Comparison of ENCODE assay signal across 15 mouse cellular contexts in the genomic region with DNA sequence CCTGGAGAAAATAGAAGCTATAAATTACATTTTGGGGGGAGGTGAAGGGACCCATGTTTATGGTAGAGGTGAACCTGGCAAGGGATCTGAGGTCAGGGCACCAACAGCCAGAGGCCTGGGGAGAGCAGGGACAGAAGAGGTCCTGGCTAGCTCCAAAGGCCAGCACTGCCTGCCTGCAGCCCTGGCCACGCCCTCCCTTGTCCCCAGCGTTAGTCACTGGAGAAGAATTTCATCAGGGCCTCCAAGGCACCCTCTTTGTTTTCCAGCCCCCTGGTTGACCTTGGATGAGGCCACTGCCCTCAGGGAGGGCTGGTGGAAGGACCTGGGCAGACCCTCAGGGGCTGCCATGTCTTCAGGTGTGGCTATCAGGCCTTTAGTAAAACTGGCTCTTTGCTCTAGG. TPM values are rescaled to one million over a fixed set of nuclear protein-coding genes. Genes with fewer than 3 reads are reported as not detected.
DNase-seq lines count a peak whose midpoint lies in the region; ATAC-seq and TF ChIP-seq lines count a peak whose summit lies in the region.
"Had no signal": no experiment of that assay in that cellular context is flagged by ENCODE, and none has a peak within 500 bp of the region (broad histone marks: within the 10 kb centered on the region; RNA-seq: fewer than 3 reads in every experiment).

No protein-coding gene starts in this region.

- no peak overlapping the region for H3K4me2 ChIP-seq in lung, embryonic 14.5 days
- no peak overlapping the region for H3K4me2 ChIP-seq in heart, embryonic 11.5 days
- H3K4me2 ChIP-seq: forebrain, embryonic 13.5 days; midbrain, embryonic 12.5 days; neural tube, embryonic 13.5 days had no signal

- H3K27me3 ChIP-seq in lung, embryonic 14.5 days (ENCODE audit: insufficient read depth, low read length), result no peaks in the 10 kb centered on the region
- no peaks in the 10 kb centered on the region for H3K27me3 ChIP-seq in heart, embryonic 11.5 days (ENCODE audit: control insufficient read depth, insufficient read depth, low read length)
- H3K27me3 ChIP-seq: forebrain, embryonic 13.5 days; midbrain, embryonic 12.5 days; neural tube, embryonic 13.5 days had no signal

- H3K36me3 ChIP-seq in lung, embryonic 14.5 days (ENCODE audit: insufficient read depth), result no peaks in the 10 kb centered on the region
- no peaks in the 10 kb centered on the region for H3K36me3 ChIP-seq in heart, embryonic 11.5 days (ENCODE audit: control insufficient read depth, insufficient read depth, low read length)
- H3K36me3 ChIP-seq: midbrain, embryonic 12.5 days; neural tube, embryonic 13.5 days had no signal

- H3K9ac ChIP-seq in lung, embryonic 14.5 days, result no peak overlapping the region
- no peak overlapping the region for H3K9ac ChIP-seq in heart, embryonic 11.5 days (ENCODE audit: low read depth, low read length)
- H3K9ac ChIP-seq: forebrain, embryonic 13.5 days; liver, embryonic 14.5 days; midbrain, embryonic 12.5 days; neural tube, embryonic 13.5 days had no signal

- no peak overlapping the region for H3K27ac ChIP-seq in lung, embryonic 14.5 days (ENCODE audit: low read depth)
- peak overlapping the region; percentile 41; the same call in 1 of the 2 replicates for H3K27ac ChIP-seq in heart, embryonic 11.5 days (ENCODE audit: low read depth, low read length)
- H3K27ac ChIP-seq: forebrain, embryonic 13.5 days; liver, embryonic 14.5 days; midbrain, embryonic 12.5 days; neural tube, embryonic 13.5 days had no signal

- ATAC-seq in lung, embryonic 14.5 days (ENCODE audit: insufficient read depth), result peak; percentile 52; the same call in 1 of the 2 replicates
- ATAC-seq in heart, embryonic 11.5 days (replicated peaks; ENCODE audit: insufficient number of reproducible peaks, low FRiP score, low TSS enrichment), result 0 out of 2 replicates have a peak, but pooled peaks have one; percentile 29
- ATAC-seq: forebrain, embryonic 13.5 days had no signal

- intact Hi-C loops in left cerebral cortex, postnatal 4 days (cut with DNase I), result no loop called here

- H3K9me3 ChIP-seq in lung, embryonic 14.5 days (ENCODE audit: low read depth, low read length), result no peaks in the 10 kb centered on the region
- H3K9me3 ChIP-seq in heart, embryonic 11.5 days (replicated peaks; ENCODE audit: control insufficient read depth, low read length), result no peaks in the 10 kb centered on the region
- H3K9me3 ChIP-seq: forebrain, embryonic 13.5 days; midbrain, embryonic 12.5 days; neural tube, embryonic 13.5 days had no signal

- no peaks in the 10 kb centered on the region; the same call in 1 of the 2 replicates for H3K4me1 ChIP-seq in lung, embryonic 14.5 days (ENCODE audit: insufficient read depth)
- H3K4me1 ChIP-seq in heart, embryonic 11.5 days (ENCODE audit: control insufficient read depth, insufficient read depth, low read length), result peaks cover 26% of the 10 kb centered on the region
- H3K4me1 ChIP-seq: forebrain, embryonic 13.5 days; midbrain, embryonic 12.5 days; neural tube, embryonic 13.5 days had no signal

- no peak overlapping the region for H3K4me3 ChIP-seq in lung, embryonic 14.5 days (ENCODE audit: low read depth, low read length)
- no peak overlapping the region for H3K4me3 ChIP-seq in heart, embryonic 11.5 days (ENCODE audit: low read depth, low read length)
- H3K4me3 ChIP-seq: forebrain, embryonic 13.5 days; midbrain, embryonic 12.5 days; neural tube, embryonic 13.5 days had no signal

- WGBS in lung, embryonic 14.5 days, result 43% methylated on average over 2 of the region's 2 CpGs
- 51% methylated on average over 2 of the region's 2 CpGs for WGBS in heart, embryonic 11.5 days (ENCODE audit: insufficient replicate concordance)

- DNase-seq in lung, embryonic 14.5 days, result peak; percentile 28
- DNase-seq in lung, postnatal 4 days, result no peak
- DNase-seq in adrenal gland, adult (ENCODE audit: inconsistent age in 2 of 2, low spot score in 1 of 2), result peak; percentile 86 to 89
- peak; percentile 44 for DNase-seq in retina, postnatal 1 day
- DNase-seq in spleen, postnatal 36 days (ENCODE audit: low spot score in 2 of 2), result no peak
- DNase-seq in ovary, postnatal 36 days (ENCODE audit: low spot score), result no peak
- no peak for DNase-seq in left cerebral cortex, postnatal 4 days
- DNase-seq: cerebellum, postnatal 36 days; right cerebral cortex, postnatal 4 days; thymus, adult 18-20 months had no signal

- TF ChIP-seq CTCF in lung, embryonic 14.5 days (IDR thresholded peaks at IDR 0.05; ENCODE audit: low read depth), result no peak

RNA-seq across cellular contexts. Expression of a gene that starts 30.1 kb away (rescaled TPM):
- 81.7 and 83.2 TPM in 2 replicates for polyA plus RNA-seq in lung, embryonic 14.5 days (2014; fragmentation: Nextera tagmentation; extraction: Ambion mirVana)
- polyA plus RNA-seq in heart, embryonic 11.5 days (2014; fragmentation: Nextera tagmentation; extraction: Ambion mirVana), result 38.7 and 38.8 TPM in 2 replicates
- total RNA-seq in left cerebral cortex, postnatal 4 days (2021), result 10 to 100 TPM; 11.1 to 12.4 TPM

Comparison
In these comparisons a context has a peak if more than half of its experiments do, and no peak if none do; other contexts are left out.
1. DNase-seq: peak in lung, embryonic 14.5 days (single experiment), adrenal gland, adult (2 of 2) and retina, postnatal 1 day (single experiment); none in lung, postnatal 4 days (0 of 2), spleen, postnatal 36 days (0 of 2), ovary, postnatal 36 days (single experiment) and left cerebral cortex, postnatal 4 days (single experiment).